Mouse (Mus musculus): ENCODE results near the gene Shcbp1l.

The Shcbp1l gene

DNA sequence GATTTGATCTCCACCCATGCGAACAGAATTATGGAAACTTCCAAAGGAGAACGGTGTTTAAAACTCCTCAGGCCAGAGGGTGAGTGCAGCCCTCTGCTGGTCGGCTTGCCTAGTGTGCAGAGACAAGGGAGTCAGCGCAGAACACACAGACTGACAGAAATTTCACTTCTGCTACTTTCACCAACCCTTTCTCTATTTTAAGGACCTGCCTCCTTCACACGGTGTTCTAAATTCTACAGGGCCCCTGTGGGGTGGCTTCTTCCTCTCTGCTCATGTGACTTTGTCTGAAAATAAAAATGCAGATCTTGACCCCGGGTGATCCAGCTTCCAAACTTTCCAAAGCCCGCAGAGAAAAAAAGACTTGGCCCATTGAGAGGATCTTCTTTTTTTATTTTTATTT is 64.2 kb downstream of the Shcbp1l start:
- DNase-seq, result peak; percentile 33

DNA sequence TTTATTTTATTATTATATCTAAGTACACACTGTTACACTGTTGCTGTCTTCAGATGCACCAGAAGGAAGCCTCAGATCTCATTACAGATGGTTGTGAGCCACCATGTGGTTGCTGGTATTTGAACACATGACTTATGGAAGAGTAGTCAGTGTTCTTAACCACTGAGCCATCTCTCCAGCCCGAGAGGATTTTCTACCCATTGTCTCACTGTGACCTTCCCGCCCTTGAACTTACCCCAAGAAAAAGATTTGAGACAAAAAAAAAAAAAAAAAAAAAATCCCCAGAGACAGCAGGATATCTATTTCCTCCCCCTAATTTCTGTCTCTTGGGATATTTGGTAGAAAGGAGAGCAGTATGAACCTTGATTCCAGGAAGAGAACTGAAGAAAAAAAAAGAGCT is 64.6 kb downstream of the Shcbp1l start:
- no peak for DNase-seq

DNA sequence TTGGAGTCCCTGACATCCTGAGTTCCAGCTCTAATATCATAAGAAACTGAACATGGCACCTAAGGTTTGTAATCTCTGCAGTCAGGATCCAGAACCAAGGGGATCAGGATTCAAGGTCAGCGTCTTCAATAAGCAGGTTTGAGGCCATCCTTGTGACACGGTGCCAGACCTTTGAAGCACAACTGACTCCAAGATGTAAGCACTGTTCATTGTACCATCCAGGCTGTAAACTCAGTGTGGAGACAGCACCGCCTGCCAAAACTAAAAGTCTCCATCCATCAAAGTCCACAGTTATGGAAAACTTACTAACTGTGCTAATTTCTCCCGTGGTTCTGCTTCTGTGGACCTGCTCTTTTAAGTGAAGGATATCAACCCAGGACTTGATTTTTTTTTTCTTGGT is 65.0 kb downstream of the Shcbp1l start:
- no peak for DNase-seq

DNA sequence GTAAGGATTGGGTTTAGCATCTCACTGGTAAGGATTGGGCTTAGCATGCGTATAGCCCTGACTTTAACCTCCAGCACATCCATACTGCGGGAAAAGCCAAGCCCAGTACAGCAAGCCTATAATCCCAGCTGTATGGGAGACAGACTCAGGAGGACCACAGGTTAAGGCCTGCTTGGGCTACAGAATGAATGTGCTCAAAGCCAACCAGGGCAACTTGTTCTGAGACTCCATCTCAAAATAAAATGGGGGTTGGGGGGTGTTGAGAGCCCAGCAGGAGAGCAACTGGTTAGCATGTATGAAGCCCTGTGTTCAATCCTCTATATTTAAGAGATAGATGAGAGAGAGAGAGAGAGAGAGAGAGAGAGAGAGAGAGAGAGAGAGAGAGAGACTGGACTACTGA is 66.4 kb downstream of the Shcbp1l start:
- no peak for DNase-seq

DNA sequence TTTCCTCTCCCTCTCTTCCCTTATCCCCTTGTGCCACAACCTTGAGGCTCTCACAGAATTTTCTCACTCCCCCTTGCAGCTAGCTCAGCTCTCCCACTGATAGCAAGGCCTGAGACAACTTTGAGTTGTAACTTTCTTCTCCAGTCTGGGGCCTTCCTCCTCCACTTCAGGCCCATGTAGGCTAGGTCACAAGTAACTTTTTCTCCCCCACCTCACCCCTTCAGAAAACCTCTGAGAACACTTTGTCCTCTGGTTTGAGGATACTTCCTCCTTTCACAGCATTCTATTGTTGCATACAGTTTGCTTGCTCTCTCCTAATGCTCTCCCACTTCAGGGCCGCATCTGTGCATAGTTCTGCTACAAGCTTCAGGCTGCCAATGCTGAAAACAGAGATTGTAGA is 66.9 kb downstream of the Shcbp1l start:
- DNase-seq, result no peak

DNA sequence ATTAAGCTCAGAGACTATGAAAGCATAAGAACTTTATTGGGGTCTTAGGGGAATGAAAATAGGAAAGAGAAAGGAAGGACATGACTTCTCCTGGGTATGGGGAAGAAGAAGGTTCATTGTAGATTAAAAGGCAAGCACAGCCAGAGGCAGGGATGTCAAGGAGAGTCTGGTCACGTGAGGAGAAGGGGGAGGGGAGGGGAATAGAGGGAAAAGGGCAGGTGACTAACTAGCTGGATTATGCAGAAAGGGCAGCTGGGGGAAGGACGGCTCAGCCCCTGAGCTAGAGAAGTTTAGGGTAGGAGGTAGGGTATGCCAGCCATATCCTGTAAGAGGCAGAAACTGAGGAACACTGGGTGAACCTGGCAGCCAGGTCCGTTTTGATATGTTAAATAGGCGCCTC is 68.4 kb downstream of the Shcbp1l start:
- DNase-seq, result no peak

DNA sequence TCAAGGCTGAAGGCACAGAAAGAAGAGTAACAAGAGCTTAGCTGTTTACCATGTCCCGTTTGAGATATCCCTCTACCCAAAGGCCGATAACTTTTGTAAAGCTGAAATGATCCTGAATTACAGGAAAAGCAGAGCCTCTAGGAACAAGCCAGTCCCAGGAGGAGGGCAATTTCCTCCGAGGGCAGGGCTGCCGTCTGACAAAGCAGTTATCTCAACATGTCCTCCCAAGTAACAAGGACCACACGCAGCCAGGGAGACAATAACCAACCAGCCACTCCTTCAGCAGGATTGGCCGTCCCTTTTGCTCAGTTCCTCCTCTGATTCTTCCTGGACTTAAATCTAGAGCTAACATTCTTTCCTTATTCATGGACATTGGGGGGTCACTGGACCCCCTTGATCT is 69.0 kb downstream of the Shcbp1l start:
- DNase-seq, result no peak

DNA sequence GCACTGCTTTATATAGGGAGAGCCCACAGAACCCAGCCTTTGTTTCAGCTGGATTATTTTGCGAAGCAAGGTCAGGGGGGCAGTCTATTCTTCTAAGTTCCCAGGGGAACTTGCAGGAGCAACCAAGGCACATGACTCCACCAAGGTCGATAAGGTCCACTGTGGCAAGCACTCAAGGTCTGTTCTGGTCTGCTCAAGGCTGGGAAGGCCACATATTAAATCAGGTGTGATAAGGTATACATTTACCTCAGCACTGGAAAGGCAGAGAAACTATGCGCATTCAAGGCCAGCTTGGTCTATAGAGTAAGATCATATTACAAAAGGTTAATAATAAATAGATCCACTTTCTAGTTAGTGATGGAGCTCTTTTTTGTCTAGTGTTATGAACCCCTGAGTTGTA is 71.1 kb downstream of the Shcbp1l start:
- no peak for DNase-seq

DNA sequence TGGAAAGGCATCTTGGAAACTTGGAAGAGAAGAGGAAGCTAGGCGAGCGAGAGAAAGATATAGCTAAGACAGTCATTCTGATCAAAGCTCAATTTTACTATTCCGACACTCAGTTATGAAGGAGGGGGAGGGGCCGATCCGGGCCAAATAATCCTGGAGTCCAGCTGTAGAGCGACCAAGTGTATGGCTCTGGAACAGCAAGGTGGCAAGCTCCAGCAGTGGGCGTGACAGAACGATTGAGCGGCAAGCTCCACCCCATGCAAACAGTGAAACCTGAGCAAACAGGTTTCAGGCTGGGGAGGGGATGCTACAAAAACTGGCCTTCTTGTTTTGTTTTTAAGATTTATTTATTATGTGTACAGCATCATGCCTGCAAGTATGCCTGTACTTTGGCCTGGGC is 75.1 kb downstream of the Shcbp1l start:
- no peak for DNase-seq

DNA sequence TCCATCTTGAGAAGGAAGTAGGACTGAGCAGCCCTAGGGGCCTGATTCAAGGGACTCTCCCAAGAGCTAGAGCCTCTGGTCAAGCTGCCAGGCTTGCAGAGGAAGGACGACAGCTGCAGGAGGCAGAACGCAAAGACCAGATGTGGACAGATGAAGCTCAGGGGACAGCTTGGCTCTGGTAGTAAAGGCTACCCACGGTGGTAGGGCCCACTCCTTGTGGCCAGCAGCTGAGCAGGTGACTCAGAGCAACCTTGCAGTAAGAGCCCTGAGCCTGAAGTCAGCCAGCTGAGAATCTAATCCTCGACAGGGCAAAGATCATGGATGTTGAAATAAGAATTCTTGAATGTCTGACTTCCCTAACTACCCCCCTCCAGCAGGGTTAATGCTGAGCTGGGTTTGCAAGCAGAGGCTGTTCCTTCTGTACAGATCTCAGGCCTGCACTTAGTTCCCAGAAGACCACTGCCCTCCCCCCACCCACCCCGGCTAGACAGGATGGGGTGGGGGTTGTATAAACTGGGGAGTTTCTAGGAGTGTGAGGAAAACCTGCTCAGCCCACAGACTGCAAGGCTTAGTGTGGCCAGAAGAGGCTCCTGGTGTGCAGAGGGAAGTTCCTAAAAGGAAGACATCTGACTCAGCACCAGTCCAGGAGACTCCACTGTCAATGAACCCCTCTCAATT is 76.8 kb downstream of the Shcbp1l start:
- no peak for DNase-seq

All from lung, postnatal 14 days (tissue).